Mouse (Mus musculus) intestine, postnatal 0 days (tissue): ENCODE results near the gene Ern1. TPM values are rescaled to one million over a fixed set of nuclear protein-coding genes. Genes with fewer than 3 reads are reported as not detected.

Experiments
- ATAC-seq: fragments of 200-750 bp; cut with Nextera tagmentation; 2 replicates; pipeline ENCODE4 v1.8.0; 2017; ENCODE audit warnings: mild to moderate bottlenecking, moderate TSS enrichment, moderate library complexity
- H3K27ac ChIP-seq: fragments of 300-500 bp; sonication (generic); 2 replicates; pipeline ENCODE4 v1.5.1; 2014; ENCODE audit warnings: mild to moderate bottlenecking, low read depth, low read length, moderate library complexity
- H3K27me3 ChIP-seq: fragments of 300-500 bp; sonication (generic); replicated peaks from 2 replicates; pipeline ENCODE4 v1.6.1; 2014; ENCODE audit warnings: low read length, mixed read lengths; ENCODE audit not compliant: control insufficient read depth, insufficient read depth
- H3K36me3 ChIP-seq: fragments of 300-500 bp; sonication (generic); 2 replicates; pipeline ENCODE4 v1.6.1; 2014; ENCODE audit warnings: mild to moderate bottlenecking, moderate library complexity; ENCODE audit not compliant: control insufficient read depth, insufficient read depth
- H3K4me1 ChIP-seq: fragments of 300-500 bp; sonication (generic); replicated peaks from 2 replicates; pipeline ENCODE4 v1.6.1; 2014; ENCODE audit warnings: antibody characterized with exemption, low read length, mixed read lengths; ENCODE audit not compliant: control insufficient read depth, insufficient read depth
- H3K4me2 ChIP-seq: fragments of 300-500 bp; sonication (generic); replicated peaks from 2 replicates; pipeline ENCODE4 v1.6.1; 2014; ENCODE audit warnings: low read depth, mild to moderate bottlenecking, moderate library complexity
- H3K4me3 ChIP-seq: fragments of 300-500 bp; sonication (generic); 2 replicates; pipeline ENCODE4 v1.5.1; 2014; ENCODE audit warnings: low read depth, low read length
- H3K9ac ChIP-seq: fragments of 300-500 bp; sonication (generic); 2 replicates; pipeline ENCODE4 v1.6.1; 2014; ENCODE audit warnings: mild to moderate bottlenecking, low read depth, low read length
- H3K9me3 ChIP-seq: fragments of 300-500 bp; sonication (generic); 2 replicates; pipeline ENCODE4 v1.6.1; 2016; ENCODE audit warnings: mixed run types; ENCODE audit not compliant: control insufficient read depth
- CTCF ChIP-seq: sonication (generic); IDR thresholded peaks from 2 replicates; pipeline ENCODE4 v1.5.1; 2016; ENCODE audit warnings: low read depth, mild to moderate bottlenecking, control low read depth, antibody characterized with exemption, moderate library complexity
- WGBS: fragments of 180-500 bp; shearing (Covaris S2); extraction: QIAGEN DNeasy Blood & Tissue Kit; methylation state at CpG from one replicate; pipeline ENCODE4 v1.1.7; 2014; 5-methylcytosine and 5-hydroxymethylcytosine counted together
- polyA plus RNA-seq: library from polyadenylated mRNA; unstranded; fragments of >200 nt; fragmentation: Nextera tagmentation; extraction: Ambion mirVana; gene quantifications from 2 replicates; pipeline ENCODE4 v1.2.1, GENCODE M21; 2015

Ern1 gene
- polyA plus RNA-seq, 1 experiment from 2014 or later = 1.6 TPM

GRCm38 (mm10) chr11:106355382-106356128 lies 132.1 kb downstream of the Ern1 start:
- no peaks in the 10 kb centered on the region for H3K9me3 ChIP-seq
- H3K9ac ChIP-seq = no peak overlapping the region
- WGBS = 46% methylated on average over 19 of the region's 19 CpGs
- no peak for ATAC-seq
- no peak overlapping the region for H3K27ac ChIP-seq
- no peaks in the 10 kb centered on the region for H3K27me3 ChIP-seq
- TF ChIP-seq CTCF = no peak
- no peaks in the 10 kb centered on the region for H3K4me1 ChIP-seq
- H3K4me3 ChIP-seq = no peak overlapping the region
- no peaks in the 10 kb centered on the region for H3K36me3 ChIP-seq
- no peak overlapping the region for H3K4me2 ChIP-seq

GRCm38 (mm10) chr11:106354181-106354580 lies 133.5 kb downstream of the Ern1 start:
- Histone ChIP-seq H3K4me3 (no peak overlapping the region), H3K36me3 (no peaks in the 10 kb centered on the region), H3K4me1 (no peaks in the 10 kb centered on the region), H3K4me2 (no peak overlapping the region), H3K27ac (no peak overlapping the region), H3K9ac (no peak overlapping the region), H3K27me3 (no peaks in the 10 kb centered on the region), H3K9me3 (no peaks in the 10 kb centered on the region)
- WGBS = 38% methylated on average over 1 of the region's 1 CpGs
- no peak for TF ChIP-seq CTCF
- no peak for ATAC-seq

- WGBS = 81% methylated on average over 12 of the region's 12 CpGs
- Histone ChIP-seq H3K4me2 (no peak within 1 kb of the TSS), H3K9ac (no peak within 1 kb of the TSS), H3K27me3 (no peaks in the 10 kb centered on the region), H3K4me1 (no peaks in the 10 kb centered on the region), H3K36me3 (no peaks in the 10 kb centered on the region), H3K27ac (no peak within 1 kb of the TSS), H3K9me3 (no peaks in the 10 kb centered on the region), H3K4me3 (no peak within 1 kb of the TSS)
- TF ChIP-seq CTCF = no peak
- no peak for ATAC-seq
Measured at GRCm38 (mm10) chr11:106353188-106353587, 134.5 kb downstream of the Ern1 start, which contains the start of gene Scn4a. Scn4a (minus strand) TSS chr11:106353288.

GRCm38 (mm10) chr11:106351941-106352340 lies 135.7 kb downstream of the Ern1 start:
- no peak for ATAC-seq
- 81% methylated on average over 4 of the region's 4 CpGs for WGBS

GRCm38 (mm10) chr11:106351253-106351652 lies 136.4 kb downstream of the Ern1 start:
- ATAC-seq = no peak
- Histone ChIP-seq H3K27me3 (no peaks in the 10 kb centered on the region), H3K4me2 (no peak overlapping the region), H3K27ac (no peak overlapping the region), H3K4me1 (no peaks in the 10 kb centered on the region), H3K9ac (no peak overlapping the region), H3K9me3 (no peaks in the 10 kb centered on the region), H3K36me3 (no peaks in the 10 kb centered on the region), H3K4me3 (no peak overlapping the region)
- TF ChIP-seq CTCF = no peak
- 62% methylated on average over 3 of the region's 3 CpGs for WGBS

More at GRCm38 (mm10) chr11:106351941-106352340, 135.7 kb downstream of the Ern1 start:
- H3K36me3 ChIP-seq = no peaks in the 10 kb centered on the region
- H3K9me3 ChIP-seq = no peaks in the 10 kb centered on the region
- no peak overlapping the region for H3K9ac ChIP-seq
- no peaks in the 10 kb centered on the region for H3K4me1 ChIP-seq
- no peak for TF ChIP-seq CTCF
- H3K27ac ChIP-seq = no peak overlapping the region
- H3K4me2 ChIP-seq = no peak overlapping the region
- no peak overlapping the region for H3K4me3 ChIP-seq
- H3K27me3 ChIP-seq = no peaks in the 10 kb centered on the region

- Histone ChIP-seq H3K4me2 (no peak overlapping the region), H3K9me3 (no peaks in the 10 kb centered on the region), H3K36me3 (no peaks in the 10 kb centered on the region), H3K27ac (no peak overlapping the region), H3K4me3 (no peak overlapping the region), H3K4me1 (no peaks in the 10 kb centered on the region), H3K27me3 (no peaks in the 10 kb centered on the region), H3K9ac (no peak overlapping the region)
- TF ChIP-seq CTCF = no peak
- ATAC-seq = no peak
- WGBS = 45% methylated on average over 5 of the region's 5 CpGs
Measured at GRCm38 (mm10) chr11:106350853-106351252, 136.8 kb downstream of the Ern1 start.
